Mouse (Mus musculus) erythroblast, embryonic 14.5 days (primary cell): Measurements from ENCODE around the gene Mt2.

Experiments used
- GATA1 ChIP-seq: IDR thresholded peaks from 2 replicates; pipeline ENCODE4 v1.6.1; 2012; ENCODE audit warnings: low read length, inconsistent platforms, mixed read lengths
- TAL1 ChIP-seq: IDR thresholded peaks from 3 replicates; pipeline ENCODE4 v1.6.1; 2012; ENCODE audit warnings: low read length, inconsistent platforms, mixed read lengths

- TF ChIP-seq TAL1 (no peak), GATA1 (no peak)
Observed at GRCm38 (mm10) chr8:94173848-94174403, 1.5 kb downstream of the Mt2 start.
